Mouse (Mus musculus) megakaryocyte progenitor cell, adult 5-6 weeks (primary cell): Measurements from ENCODE around the gene Rdh16. TPM values are rescaled to one million over a fixed set of nuclear protein-coding genes. Genes with fewer than 3 reads are reported as not detected.
"Not testable (repeated sequence)": the region's sequence is repeated elsewhere in the genome, so short reads cannot be mapped to it uniquely, and the experiment has no call there.

Experiments used
- ATAC-seq: replicated peaks from 2 replicates; pipeline ENCODE4 v1.8.0; 2016; ENCODE audit warnings: mild to moderate bottlenecking, moderate TSS enrichment, inconsistent platforms; ENCODE audit not compliant: poor library complexity
- total RNA-seq, 2 experiments: library from RNA; stranded (forward) in 1 of 2; stranded (reverse) in 1 of 2; fragments of 157-497, 149-512 nt in 1 of 2; fragments of 200-1000 nt in 1 of 2; gene quantifications; 2 replicates each; pipeline versions ENCODE4 v1.2.3 to v1.2.4; 2015 to 2017

Rdh16 gene
- not detected in 2 replicates for total RNA-seq (2015)
- not detected in 2 replicates for total RNA-seq (2017)

- ATAC-seq: no peak
These were observed at the start of gene Rdh16 for GRCm38 (mm10) chr10:127800891-127801290. Gene Rdh16 (plus strand): TSS chr10:127801152.

GRCm38 (mm10) chr10:127751548-127751947 is 49.4 kb upstream of the Rdh16 start, which contains the start of gene Gpr182:
Gene Gpr182 (minus strand): TSS chr10:127751732.
- ATAC-seq: no peak

GRCm38 (mm10) chr10:127754566-127755166 is 46.3 kb upstream of the Rdh16 start:
- ATAC-seq: 0 out of 2 replicates have a peak, but pooled peaks have one; percentile 6

- ATAC-seq: no peak
These were observed 45.7 kb upstream of the Rdh16 start for GRCm38 (mm10) chr10:127755246-127755645.

GRCm38 (mm10) chr10:127755770-127756468 is 45.0 kb upstream of the Rdh16 start:
- ATAC-seq: 0 out of 2 replicates have a peak, but pooled peaks have one; percentile 45

- no peak for ATAC-seq
These were observed 41.5 kb upstream of the Rdh16 start, which contains the start of the genes Rdh1 and Rdh16f1 for GRCm38 (mm10) chr10:127759181-127760110. Gene Rdh1 (plus strand): TSS chr10:127759721. Gene Rdh16f1 (plus strand): TSS chr10:127759787.

- not testable (repeated sequence) for ATAC-seq
These were observed 38.0 kb upstream of the Rdh16 start for GRCm38 (mm10) chr10:127762926-127763325.

GRCm38 (mm10) chr10:127763914-127764680 is 36.9 kb upstream of the Rdh16 start:
- no peak for ATAC-seq

- no peak for ATAC-seq
These were observed 34.4 kb upstream of the Rdh16 start for GRCm38 (mm10) chr10:127766564-127766963.

GRCm38 (mm10) chr10:127776011-127776410 is 24.9 kb upstream of the Rdh16 start, which contains the start of gene Rdh9:
Gene Rdh9 (plus strand): TSS chr10:127776386.
- no peak for ATAC-seq

GRCm38 (mm10) chr10:127782321-127782720 is 18.6 kb upstream of the Rdh16 start:
- ATAC-seq: not testable (repeated sequence)

- not testable (repeated sequence) for ATAC-seq
These were observed 15.5 kb upstream of the Rdh16 start for GRCm38 (mm10) chr10:127785411-127785810.

GRCm38 (mm10) chr10:127799295-127799694 is 1.7 kb upstream of the Rdh16 start:
- no peak for ATAC-seq

- ATAC-seq: no peak
These were observed 660 bp downstream of the Rdh16 start for GRCm38 (mm10) chr10:127801612-127802011.

- ATAC-seq: no peak
These were observed 1.3 kb downstream of the Rdh16 start for GRCm38 (mm10) chr10:127802236-127802635.

- ATAC-seq: no peak
These were observed 3.5 kb downstream of the Rdh16 start for GRCm38 (mm10) chr10:127804416-127804815.

- no peak for ATAC-seq
These were observed 14.9 kb downstream of the Rdh16 start for GRCm38 (mm10) chr10:127815888-127816287.

- ATAC-seq: not testable (repeated sequence)
These were observed 16.4 kb downstream of the Rdh16 start for GRCm38 (mm10) chr10:127817268-127817910.

- ATAC-seq: not testable (repeated sequence)
These were observed 20.9 kb downstream of the Rdh16 start for GRCm38 (mm10) chr10:127821806-127822205.

- peak; percentile 73 for ATAC-seq
These were observed 24.4 kb downstream of the Rdh16 start for GRCm38 (mm10) chr10:127825386-127825785.
